Mouse (Mus musculus) E14TG2a.4 (cell line): Measurements from ENCODE around the gene Bmpr1b.

ENCODE experiments used
- CTCF ChIP-seq: conservative IDR thresholded peaks from 2 replicates; pipeline ENCODE4 v1.5.1; 2014; ENCODE audit warnings: low read length
- POU5F1 ChIP-seq: IDR thresholded peaks from 2 replicates; pipeline ENCODE4 v1.6.1; 2014; ENCODE audit warnings: low read length, borderline replicate concordance

- TF ChIP-seq CTCF (no peak), POU5F1 (no peak)
Observed at GRCm38 (mm10) chr3:141793755-141794154, 375.5 kb downstream of the Bmpr1b start.
